Mouse (Mus musculus): ENCODE data around the gene Thap3. TPM values are rescaled to one million over a fixed set of nuclear protein-coding genes. Genes with fewer than 3 reads are reported as not detected.
A peak's percentile ranks its signal among the peaks of the same experiment; 100 is the strongest.

Thap3 gene
- polyA plus RNA-seq, 1 experiment: 23.6 TPM

DNA sequence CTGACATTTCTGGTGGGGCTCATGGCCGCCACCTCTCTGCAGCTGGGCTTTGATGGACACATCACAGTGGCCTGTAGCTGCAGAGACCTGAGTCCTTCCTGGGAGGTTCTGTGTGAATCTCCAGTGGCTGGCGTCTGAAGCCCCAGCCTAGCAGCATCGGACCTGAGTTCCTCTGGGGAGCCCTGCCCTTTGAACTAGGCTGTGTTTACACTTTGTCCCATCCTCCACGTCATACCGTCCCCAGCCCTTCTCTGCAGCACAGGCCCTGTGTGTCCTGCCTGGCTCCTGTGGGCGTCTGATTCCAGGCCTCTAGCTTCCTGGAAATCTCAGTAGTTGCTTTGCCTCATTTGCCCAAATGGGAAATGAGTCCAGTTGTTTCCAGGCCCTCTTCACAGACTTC lies 35.6 kb downstream of the Thap3 start:
- no peak overlapping the region for H3K4me3 ChIP-seq (replicated peaks; ENCODE audit: control insufficient read depth, low read depth, low read length)
- TF ChIP-seq CTCF (IDR thresholded peaks at IDR 0.05; ENCODE audit: control insufficient read depth, insufficient read depth, low read length) (no peak), POLR2A (IDR thresholded peaks at IDR 0.05; ENCODE audit: borderline replicate concordance, control insufficient read depth, low read depth, low read length) (no peak)
- H3K27ac ChIP-seq (ENCODE audit: control insufficient read depth, insufficient read depth, low read depth, low read length, poor library complexity): no peak overlapping the region
- no peaks in the 10 kb centered on the region; the same call in 1 of the 2 replicates for H3K4me1 ChIP-seq (ENCODE audit: control insufficient read depth, insufficient read depth, low read length)
- WGBS: 94% methylated on average over 6 of the region's 6 CpGs

- Histone ChIP-seq H3K4me3 (replicated peaks; ENCODE audit: control insufficient read depth, low read depth, low read length) (no peak overlapping the region), H3K27ac (ENCODE audit: control insufficient read depth, insufficient read depth, low read depth, low read length, poor library complexity) (no peak overlapping the region), H3K4me1 (ENCODE audit: control insufficient read depth, insufficient read depth, low read length) (no peaks in the 10 kb centered on the region)
- TF ChIP-seq POLR2A (IDR thresholded peaks at IDR 0.05; ENCODE audit: borderline replicate concordance, control insufficient read depth, low read depth, low read length) (no peak), CTCF (IDR thresholded peaks at IDR 0.05; ENCODE audit: control insufficient read depth, insufficient read depth, low read length) (no peak)
- 86% methylated on average over 14 of the region's 14 CpGs for WGBS
Measured at GRCm38 (mm10) chr4:151948497-151949471, 40.0 kb downstream of the Thap3 start.

- H3K4me1 ChIP-seq (ENCODE audit: control insufficient read depth, insufficient read depth, low read length): no peaks in the 10 kb centered on the region
- TF ChIP-seq POLR2A (IDR thresholded peaks at IDR 0.05; ENCODE audit: borderline replicate concordance, control insufficient read depth, low read depth, low read length) (no peak), CTCF (IDR thresholded peaks at IDR 0.05; ENCODE audit: control insufficient read depth, insufficient read depth, low read length) (no peak)
- no peak overlapping the region for H3K4me3 ChIP-seq (replicated peaks; ENCODE audit: control insufficient read depth, low read depth, low read length)
- no peak overlapping the region for H3K27ac ChIP-seq (ENCODE audit: control insufficient read depth, insufficient read depth, low read depth, low read length, poor library complexity)
- WGBS: 91% methylated on average over 11 of the region's 11 CpGs
Measured at GRCm38 (mm10) chr4:151946211-151946610, 42.6 kb downstream of the Thap3 start.

- WGBS: 94% methylated on average over 3 of the region's 3 CpGs
- Histone ChIP-seq H3K4me1 (ENCODE audit: control insufficient read depth, insufficient read depth, low read length) (peaks cover 6% of the 10 kb centered on the region), H3K27ac (ENCODE audit: control insufficient read depth, insufficient read depth, low read depth, low read length, poor library complexity) (no peak overlapping the region), H3K4me3 (replicated peaks; ENCODE audit: control insufficient read depth, low read depth, low read length) (no peak overlapping the region)
- TF ChIP-seq POLR2A (IDR thresholded peaks at IDR 0.05; ENCODE audit: borderline replicate concordance, control insufficient read depth, low read depth, low read length): no peak
- no peak for TF ChIP-seq CTCF (IDR thresholded peaks at IDR 0.05; ENCODE audit: control insufficient read depth, insufficient read depth, low read length)
Measured at GRCm38 (mm10) chr4:151938089-151938488, 50.7 kb downstream of the Thap3 start.

- H3K27ac ChIP-seq (ENCODE audit: control insufficient read depth, insufficient read depth, low read depth, low read length, poor library complexity): no peak overlapping the region; the same call in 1 of the 2 replicates
- peaks cover 8% of the 10 kb centered on the region for H3K4me1 ChIP-seq (ENCODE audit: control insufficient read depth, insufficient read depth, low read length)
- WGBS: 85% methylated on average over 13 of the region's 13 CpGs
- H3K4me3 ChIP-seq (replicated peaks; ENCODE audit: control insufficient read depth, low read depth, low read length): no peak overlapping the region
- TF ChIP-seq POLR2A (IDR thresholded peaks at IDR 0.05; ENCODE audit: borderline replicate concordance, control insufficient read depth, low read depth, low read length) (no peak), CTCF (IDR thresholded peaks at IDR 0.05; ENCODE audit: control insufficient read depth, insufficient read depth, low read length) (no peak)
Measured at GRCm38 (mm10) chr4:151937441-151937840, 51.4 kb downstream of the Thap3 start.

GRCm38 (mm10) chr4:151934215-151934572 lies 54.6 kb downstream of the Thap3 start:
- 1% methylated on average over 23 of the region's 23 CpGs for WGBS
- TF ChIP-seq CTCF (IDR thresholded peaks at IDR 0.05; ENCODE audit: control insufficient read depth, insufficient read depth, low read length) (no peak), POLR2A (IDR thresholded peaks at IDR 0.05; ENCODE audit: borderline replicate concordance, control insufficient read depth, low read depth, low read length) (no peak)

GRCm38 (mm10) chr4:151933505-151934214 lies 55.1 kb downstream of the Thap3 start, which contains the start of gene Dnajc11:
Gene Dnajc11, plus strand, starts transcription at chr4:151933691.
- Histone ChIP-seq H3K4me1 (ENCODE audit: control insufficient read depth, insufficient read depth, low read length) (peaks cover 8% of the 10 kb centered on the region), H3K27ac (ENCODE audit: control insufficient read depth, insufficient read depth, low read depth, low read length, poor library complexity) (peak within 1 kb of the TSS; percentile 61), H3K4me3 (replicated peaks; ENCODE audit: control insufficient read depth, low read depth, low read length) (peak within 1 kb of the TSS; percentile 95)
- peak; percentile 66; the same call in 1 of the 2 replicates for TF ChIP-seq POLR2A (IDR thresholded peaks at IDR 0.05; ENCODE audit: borderline replicate concordance, control insufficient read depth, low read depth, low read length)
- TF ChIP-seq CTCF (IDR thresholded peaks at IDR 0.05; ENCODE audit: control insufficient read depth, insufficient read depth, low read length): peak; percentile 95
- under 1% methylated on average over 83 of the region's 83 CpGs for WGBS

More at GRCm38 (mm10) chr4:151934215-151934572, 54.6 kb downstream of the Thap3 start:
- Histone ChIP-seq H3K4me3 (replicated peaks; ENCODE audit: control insufficient read depth, low read depth, low read length) (peak overlapping the region; percentile 95), H3K27ac (ENCODE audit: control insufficient read depth, insufficient read depth, low read depth, low read length, poor library complexity) (0 out of 2 replicates have a peak overlapping the region, but pooled peaks have one; percentile 12), H3K4me1 (ENCODE audit: control insufficient read depth, insufficient read depth, low read length) (peaks cover 8% of the 10 kb centered on the region)

Other genes starting within 250 kb of the Thap3 start
- gene Camta1, start 127.1 kb downstream of the Thap3 start, polyA plus RNA-seq (2011; ENCODE audit: insufficient read depth, insufficient read length, low replicate concordance, missing spikeins): 26.6 and 28.3 TPM in 2 replicates
- 50.8 and 79.8 TPM in 2 replicates for gene Dnajc11, start 55.3 kb downstream of the Thap3 start, polyA plus RNA-seq (2011; ENCODE audit: insufficient read depth, insufficient read length, low replicate concordance, missing spikeins)
- gene Phf13, start 7.3 kb upstream of the Thap3 start, polyA plus RNA-seq (2011; ENCODE audit: insufficient read depth, insufficient read length, low replicate concordance, missing spikeins): 1.9 and 2.8 TPM in 2 replicates
- 3.5 and 6.6 TPM in 2 replicates for gene Klhl21, start 19.8 kb upstream of the Thap3 start, polyA plus RNA-seq (2011; ENCODE audit: insufficient read depth, insufficient read length, low replicate concordance, missing spikeins)
- 7.7 and 21.0 TPM in 2 replicates for gene Zbtb48, start 38.7 kb upstream of the Thap3 start, polyA plus RNA-seq (2011; ENCODE audit: insufficient read depth, insufficient read length, low replicate concordance, missing spikeins)
- 1.0 TPM in 1 of 2 replicates, not detected in the other for gene Tas1r1, start 49.6 kb upstream of the Thap3 start, polyA plus RNA-seq (2011; ENCODE audit: insufficient read depth, insufficient read length, low replicate concordance, missing spikeins)
- 8.1 and 11.9 TPM in 2 replicates for gene Nol9, start 50.3 kb upstream of the Thap3 start, polyA plus RNA-seq (2011; ENCODE audit: insufficient read depth, insufficient read length, low replicate concordance, missing spikeins)
- gene Plekhg5, start 83.5 kb upstream of the Thap3 start, polyA plus RNA-seq (2011; ENCODE audit: insufficient read depth, insufficient read length, low replicate concordance, missing spikeins): 6.5 and 6.6 TPM in 2 replicates
- 2.6 and 3.3 TPM in 2 replicates for gene Tnfrsf25, start 126.9 kb upstream of the Thap3 start, polyA plus RNA-seq (2011; ENCODE audit: insufficient read depth, insufficient read length, low replicate concordance, missing spikeins)
- gene Espn, start 163.4 kb upstream of the Thap3 start, polyA plus RNA-seq (2011; ENCODE audit: insufficient read depth, insufficient read length, low replicate concordance, missing spikeins): 0.61 TPM in 1 of 2 replicates, not detected in the other
- not detected in 2 replicates for gene Hes2, start 169.9 kb upstream of the Thap3 start, polyA plus RNA-seq (2011; ENCODE audit: insufficient read depth, insufficient read length, low replicate concordance, missing spikeins)
- gene Acot7, start 189.1 kb upstream of the Thap3 start, polyA plus RNA-seq (2011; ENCODE audit: insufficient read depth, insufficient read length, low replicate concordance, missing spikeins): 12.4 and 32.0 TPM in 2 replicates